Mouse (Mus musculus): ENCODE data around the gene Sytl2. TPM values are rescaled to one million over a fixed set of nuclear protein-coding genes. Genes with fewer than 3 reads are reported as not detected.

The Sytl2 gene
- total RNA-seq (2021) = 10 to 100 TPM; 87.1 to 90.8 TPM
- long read RNA-seq, experiment 1, transcript Sytl2-219 (10 exons, 2,266 nt) = major isoform, 25 of 44 reads
- long read RNA-seq, experiment 1, partial matches to known transcripts = 7 of 44 reads
- long read RNA-seq, experiment 1, other reads (novel, unspliced or antisense) = 9 of 44 reads
- long read RNA-seq, experiment 2, transcript Sytl2-219 (10 exons, 2,266 nt) = major isoform, 22 of 41 reads
- long read RNA-seq, experiment 2, partial matches to known transcripts = 5 of 41 reads
- long read RNA-seq, experiment 2, other reads (novel, unspliced or antisense) = 13 of 41 reads

GRCm38 (mm10) chr7:90301942-90302646 lies at the start of gene Sytl2:
Gene Sytl2 (plus strand): TSS chr7:90302252.
- DNase-seq (ENCODE audit: extremely low spot score in 1 of 2, low spot score in 2 of 2) = peak; percentile 26 to 38
- intact Hi-C loops (cut with DNase I) = no loop called here
- Histone ChIP-seq H3K4me3 (peak within 1 kb of the TSS; percentile 61), H3K27ac (peak within 1 kb of the TSS; percentile 40)
- no peak; the same call in 1 of the 2 replicates for TF ChIP-seq CTCF (IDR thresholded peaks at IDR 0.05)

GRCm38 (mm10) chr7:90252946-90253345 lies 49.1 kb upstream of the Sytl2 start:
- intact Hi-C loops (cut with DNase I) = no loop called here
- H3K4me3 ChIP-seq = no peak overlapping the region
- TF ChIP-seq CTCF (IDR thresholded peaks at IDR 0.05) = peak; percentile 46
- H3K27ac ChIP-seq = no peak overlapping the region
- DNase-seq (ENCODE audit: extremely low spot score in 1 of 2, low spot score in 2 of 2) = no peak

- intact Hi-C loops (cut with DNase I) = no loop called here
- no peak overlapping the region for H3K27ac ChIP-seq
- TF ChIP-seq CTCF (IDR thresholded peaks at IDR 0.05) = no peak
- H3K4me3 ChIP-seq = no peak overlapping the region
- DNase-seq (ENCODE audit: extremely low spot score in 1 of 2, low spot score in 2 of 2) = no peak
These were observed 43.4 kb upstream of the Sytl2 start for GRCm38 (mm10) chr7:90258701-90259100.

- no peak for TF ChIP-seq CTCF (IDR thresholded peaks at IDR 0.05)
- intact Hi-C loops (cut with DNase I) = loop anchor here (10.0 kb wide), 1 partner anchor 105 kb away; no protein-coding TSS in a partner anchor
- no peak for DNase-seq (ENCODE audit: extremely low spot score in 1 of 2, low spot score in 2 of 2)
These were observed 42.2 kb upstream of the Sytl2 start for GRCm38 (mm10) chr7:90259899-90260298.

GRCm38 (mm10) chr7:90261902-90262599 lies 40.0 kb upstream of the Sytl2 start:
- TF ChIP-seq CTCF (IDR thresholded peaks at IDR 0.05) = no peak
- DNase-seq (ENCODE audit: extremely low spot score in 1 of 2, low spot score in 2 of 2) = no peak
- intact Hi-C loops (cut with DNase I) = loop anchor here (10.0 kb wide), 1 partner anchor 107 kb away; no protein-coding TSS in a partner anchor
- Histone ChIP-seq H3K4me3 (no peak overlapping the region), H3K27ac (no peak overlapping the region)

More at GRCm38 (mm10) chr7:90259899-90260298, 42.2 kb upstream of the Sytl2 start:
- Histone ChIP-seq H3K4me3 (no peak overlapping the region), H3K27ac (no peak overlapping the region)

- peak within 1 kb of the TSS; percentile 38 for H3K4me3 ChIP-seq
- H3K27ac ChIP-seq = no peak within 1 kb of the TSS
- peak; percentile 76 to 79 for DNase-seq (ENCODE audit: extremely low spot score in 1 of 2, low spot score in 2 of 2)
- TF ChIP-seq CTCF (IDR thresholded peaks at IDR 0.05) = peak; percentile 97
- intact Hi-C loops (cut with DNase I) = loop anchor here (1.0 to 10.0 kb wide), 3 partner anchors 111 to 267 kb away; no protein-coding TSS in a partner anchor
These were observed 36.6 kb upstream of the Sytl2 start, which contains the start of gene Ccdc83 for GRCm38 (mm10) chr7:90265289-90265970. Gene Ccdc83 (minus strand): TSS chr7:90265777.

- Histone ChIP-seq H3K4me3 (no peak overlapping the region), H3K27ac (no peak overlapping the region)
- intact Hi-C loops (cut with DNase I) = loop anchor here (10.0 kb wide), 1 partner anchor 225 kb away; no protein-coding TSS in a partner anchor
- TF ChIP-seq CTCF (IDR thresholded peaks at IDR 0.05) = no peak
- no peak for DNase-seq (ENCODE audit: extremely low spot score in 1 of 2, low spot score in 2 of 2)
These were observed 31.9 kb upstream of the Sytl2 start for GRCm38 (mm10) chr7:90270141-90270540.

- DNase-seq (ENCODE audit: extremely low spot score in 1 of 2, low spot score in 2 of 2) = no peak
- intact Hi-C loops (cut with DNase I) = loop anchor here (10.0 kb wide), 1 partner anchor 220 kb away; no protein-coding TSS in a partner anchor
- TF ChIP-seq CTCF (IDR thresholded peaks at IDR 0.05) = no peak
- Histone ChIP-seq H3K27ac (no peak overlapping the region), H3K4me3 (no peak overlapping the region)
These were observed 27.4 kb upstream of the Sytl2 start for GRCm38 (mm10) chr7:90274561-90275100.

- TF ChIP-seq CTCF (IDR thresholded peaks at IDR 0.05) = no peak
These were observed 24.8 kb upstream of the Sytl2 start for GRCm38 (mm10) chr7:90277246-90277645.

GRCm38 (mm10) chr7:90277769-90278168 lies 24.3 kb upstream of the Sytl2 start:
- no peak for DNase-seq (ENCODE audit: extremely low spot score in 1 of 2, low spot score in 2 of 2)
- TF ChIP-seq CTCF (IDR thresholded peaks at IDR 0.05) = no peak
- Histone ChIP-seq H3K4me3 (no peak overlapping the region), H3K27ac (no peak overlapping the region)
- intact Hi-C loops (cut with DNase I) = loop anchor here (10.0 kb wide), 1 partner anchor 217 kb away; no protein-coding TSS in a partner anchor

More at GRCm38 (mm10) chr7:90277246-90277645, 24.8 kb upstream of the Sytl2 start:
- intact Hi-C loops (cut with DNase I) = loop anchor here (10.0 kb wide), 1 partner anchor 218 kb away; no protein-coding TSS in a partner anchor
- H3K27ac ChIP-seq = no peak overlapping the region
- H3K4me3 ChIP-seq = no peak overlapping the region
- no peak for DNase-seq (ENCODE audit: extremely low spot score in 1 of 2, low spot score in 2 of 2)

GRCm38 (mm10) chr7:90279136-90279535 lies 22.9 kb upstream of the Sytl2 start:
- no peak for TF ChIP-seq CTCF (IDR thresholded peaks at IDR 0.05)
- no peak overlapping the region for H3K4me3 ChIP-seq
- H3K27ac ChIP-seq = no peak overlapping the region
- intact Hi-C loops (cut with DNase I) = loop anchor here (10.0 kb wide), 1 partner anchor 216 kb away; no protein-coding TSS in a partner anchor
- no peak for DNase-seq (ENCODE audit: extremely low spot score in 1 of 2, low spot score in 2 of 2)

Data from left cerebral cortex, adult 2 months (tissue).